Mouse (Mus musculus): ENCODE measurements around the gene Cnga2. TPM values are rescaled to one million over a fixed set of nuclear protein-coding genes. Genes with fewer than 3 reads are reported as not detected.

The Cnga2 gene
- total RNA-seq, 4 experiments from 2014 or later = not detected

DNA sequence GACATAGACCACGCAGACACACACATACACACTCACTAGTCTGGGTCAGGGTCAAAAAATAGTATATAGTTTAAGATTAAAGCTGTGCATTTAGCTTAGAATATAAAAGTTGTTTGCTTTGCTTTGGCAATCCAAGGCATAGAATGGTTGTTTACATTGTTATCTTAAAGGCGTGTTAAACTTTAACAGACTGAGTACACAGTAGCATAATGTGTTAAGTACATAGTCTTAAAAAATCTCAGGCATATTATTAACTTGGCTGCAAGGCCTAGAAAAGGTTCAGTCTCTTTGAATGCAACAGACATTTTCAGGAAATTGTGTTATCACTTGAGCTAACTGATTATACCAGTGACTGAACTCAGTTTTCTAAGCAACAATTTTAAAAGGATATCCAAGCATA is 56.3 kb downstream of the Cnga2 start:
- no peak for DNase-seq (ENCODE audit: low spot score)

Other genes starting within 250 kb of the Cnga2 start
- 10 to 100 TPM; 15.0 to 20.4 (median 18.7) TPM for gene Vma21, start 175.9 kb upstream of the Cnga2 start, total RNA-seq (2022)
- not detected for gene Gm1141, start 70.8 kb upstream of the Cnga2 start, total RNA-seq (2022)
- gene Prrg3, start 29.2 kb upstream of the Cnga2 start, total RNA-seq (2022) = 1 to 10 TPM; 4.0 to 7.3 (median 5.3) TPM
- not detected for gene Fate1, start 18.9 kb upstream of the Cnga2 start, total RNA-seq (2022)
- not detected for gene Magea4, start 230.2 kb downstream of the Cnga2 start, total RNA-seq (2022)

Data from heart, adult 8-10 months (tissue).